Mouse (Mus musculus): ENCODE data around the gene Tnfrsf14. TPM values are rescaled to one million over a fixed set of nuclear protein-coding genes. Genes with fewer than 3 reads are reported as not detected.

Gene Tnfrsf14
- polyA plus RNA-seq, 1 experiment: 12.5 TPM

DNA sequence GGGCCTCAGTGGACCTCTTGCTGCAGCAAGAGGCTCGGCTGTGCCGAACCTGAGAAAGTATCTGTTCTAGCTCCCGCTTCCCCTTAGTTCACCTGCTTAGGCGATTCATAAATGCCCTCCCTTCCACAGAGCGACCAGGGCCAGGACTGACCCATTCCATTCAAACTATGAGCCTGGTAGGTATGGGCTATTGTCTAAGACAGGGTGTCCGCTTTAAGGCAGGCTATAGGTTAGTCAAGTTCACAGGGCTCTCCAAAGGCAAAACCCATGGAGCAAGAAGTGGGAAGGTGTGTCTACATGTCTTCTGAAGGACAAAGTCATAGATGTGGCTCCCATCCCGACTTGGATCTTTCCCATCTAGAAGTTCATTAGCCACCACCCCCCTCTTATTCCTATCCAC, 34.3 kb upstream of the Tnfrsf14 start:
- H3K4me3 ChIP-seq (replicated peaks): no peak overlapping the region
- H3K4me1 ChIP-seq (ENCODE audit: control insufficient read depth): peaks cover 54% of the 10 kb centered on the region
- H3K36me3 ChIP-seq (ENCODE audit: control insufficient read depth): peaks cover 27% of the 10 kb centered on the region
- TF ChIP-seq GATA1 (IDR thresholded peaks at IDR 0.05; ENCODE audit: low read length) (no peak), TAL1 (IDR thresholded peaks at IDR 0.05; ENCODE audit: low read length) (no peak)
- H3K27me3 ChIP-seq (ENCODE audit: control insufficient read depth): peaks cover 62% of the 10 kb centered on the region
- H3K9me3 ChIP-seq (ENCODE audit: control insufficient read depth, low read length): peaks cover 25% of the 10 kb centered on the region

DNA sequence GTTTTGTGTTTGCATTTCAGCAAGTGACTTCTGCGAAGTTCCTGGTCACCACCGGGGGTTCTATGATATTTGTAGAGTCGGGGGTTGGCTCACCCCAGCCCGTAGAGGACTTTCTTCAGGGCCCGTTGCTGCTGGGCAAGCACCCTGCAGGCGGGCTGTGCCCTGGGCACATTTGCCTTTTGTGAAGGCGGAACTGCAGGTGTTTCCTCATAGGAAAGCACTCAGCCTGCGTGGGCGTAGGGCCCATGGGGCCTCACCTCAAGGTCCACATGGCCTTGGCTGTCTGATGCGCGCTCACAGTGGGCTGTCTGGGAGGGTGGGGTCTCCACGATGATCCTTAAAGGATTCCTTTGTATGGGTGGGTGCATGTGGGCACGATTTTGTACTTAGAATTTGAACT, 33.5 kb upstream of the Tnfrsf14 start:
- Histone ChIP-seq H3K4me1 (ENCODE audit: control insufficient read depth) (peaks cover 49% of the 10 kb centered on the region), H3K27me3 (ENCODE audit: control insufficient read depth) (peaks cover 70% of the 10 kb centered on the region), H3K9me3 (ENCODE audit: control insufficient read depth, low read length) (peaks cover 25% of the 10 kb centered on the region), H3K36me3 (ENCODE audit: control insufficient read depth) (peaks cover 19% of the 10 kb centered on the region), H3K4me3 (replicated peaks) (no peak overlapping the region)
- TF ChIP-seq GATA1 (IDR thresholded peaks at IDR 0.05; ENCODE audit: low read length): no peak
- no peak for TF ChIP-seq TAL1 (IDR thresholded peaks at IDR 0.05; ENCODE audit: low read length)

DNA sequence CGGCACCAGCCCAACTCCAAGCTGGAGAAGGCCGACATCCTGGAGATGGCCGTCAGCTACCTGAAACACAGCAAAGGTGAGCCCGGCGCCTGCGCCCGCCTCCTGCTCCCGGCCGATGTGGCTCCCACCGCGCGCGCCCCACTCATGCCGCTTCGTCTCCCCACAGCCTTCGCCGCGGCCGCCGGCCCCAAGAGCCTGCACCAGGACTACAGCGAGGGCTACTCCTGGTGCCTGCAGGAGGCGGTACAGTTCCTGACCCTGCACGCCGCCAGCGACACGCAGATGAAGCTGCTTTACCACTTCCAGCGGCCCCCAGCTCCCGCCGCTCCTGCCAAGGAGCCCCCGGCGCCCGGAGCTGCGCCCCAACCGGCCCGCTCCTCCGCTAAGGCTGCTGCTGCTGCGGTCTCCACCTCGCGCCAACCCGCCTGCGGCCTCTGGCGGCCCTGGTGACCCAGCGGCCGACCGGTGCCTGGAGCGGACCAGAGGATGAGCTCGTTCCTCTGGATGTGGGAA, 32.9 kb upstream of the Tnfrsf14 start:
- TF ChIP-seq GATA1 (IDR thresholded peaks at IDR 0.05; ENCODE audit: low read length): no peak
- no peak for TF ChIP-seq TAL1 (IDR thresholded peaks at IDR 0.05; ENCODE audit: low read length)
- Histone ChIP-seq H3K4me1 (ENCODE audit: control insufficient read depth) (peaks cover 43% of the 10 kb centered on the region), H3K27me3 (ENCODE audit: control insufficient read depth) (peaks cover 76% of the 10 kb centered on the region)

DNA sequence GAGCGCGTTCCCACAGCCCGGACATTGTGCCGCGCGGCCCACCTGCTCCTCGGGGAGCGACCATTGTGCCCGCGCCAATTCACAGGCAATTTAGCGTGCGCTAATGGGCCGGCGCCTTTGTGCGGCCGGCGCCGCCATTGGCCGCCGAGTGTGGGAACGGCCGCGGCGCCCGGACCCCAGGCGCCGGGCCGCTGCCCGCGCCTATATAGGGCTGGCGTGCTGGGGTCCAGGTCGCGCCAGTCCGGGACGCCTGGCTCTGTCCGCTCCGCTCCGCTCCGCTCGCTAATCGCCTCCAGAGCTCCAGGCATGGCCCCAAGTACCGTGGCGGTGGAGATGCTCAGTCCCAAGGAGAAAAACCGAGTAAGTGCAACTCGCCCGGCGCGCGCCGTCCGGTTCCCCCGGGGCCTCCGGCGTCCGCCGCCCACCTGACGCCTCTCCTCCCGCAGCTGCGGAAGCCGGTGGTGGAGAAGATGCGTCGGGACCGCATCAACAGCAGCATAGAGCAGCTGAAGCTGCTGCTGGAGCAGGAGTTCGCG, 32.4 kb upstream of the Tnfrsf14 start, which contains the start of gene Hes5:
Gene Hes5, plus strand, starts transcription at position 234 of the 536 bp plus-strand sequence.
- H3K27me3 ChIP-seq (ENCODE audit: control insufficient read depth): peaks cover 81% of the 10 kb centered on the region
- H3K4me1 ChIP-seq (ENCODE audit: control insufficient read depth): peaks cover 38% of the 10 kb centered on the region
- peaks cover 25% of the 10 kb centered on the region for H3K9me3 ChIP-seq (ENCODE audit: control insufficient read depth, low read length)
- peaks cover 7% of the 10 kb centered on the region for H3K36me3 ChIP-seq (ENCODE audit: control insufficient read depth)
- no peak within 1 kb of the TSS for H3K4me3 ChIP-seq (replicated peaks)
- TF ChIP-seq GATA1 (IDR thresholded peaks at IDR 0.05; ENCODE audit: low read length) (no peak), TAL1 (IDR thresholded peaks at IDR 0.05; ENCODE audit: low read length) (no peak)

More for the DNA sequence above, 32.9 kb upstream of the Tnfrsf14 start:
- no peak overlapping the region for H3K4me3 ChIP-seq (replicated peaks)
- peaks cover 25% of the 10 kb centered on the region for H3K9me3 ChIP-seq (ENCODE audit: control insufficient read depth, low read length)
- peaks cover 13% of the 10 kb centered on the region for H3K36me3 ChIP-seq (ENCODE audit: control insufficient read depth)

DNA sequence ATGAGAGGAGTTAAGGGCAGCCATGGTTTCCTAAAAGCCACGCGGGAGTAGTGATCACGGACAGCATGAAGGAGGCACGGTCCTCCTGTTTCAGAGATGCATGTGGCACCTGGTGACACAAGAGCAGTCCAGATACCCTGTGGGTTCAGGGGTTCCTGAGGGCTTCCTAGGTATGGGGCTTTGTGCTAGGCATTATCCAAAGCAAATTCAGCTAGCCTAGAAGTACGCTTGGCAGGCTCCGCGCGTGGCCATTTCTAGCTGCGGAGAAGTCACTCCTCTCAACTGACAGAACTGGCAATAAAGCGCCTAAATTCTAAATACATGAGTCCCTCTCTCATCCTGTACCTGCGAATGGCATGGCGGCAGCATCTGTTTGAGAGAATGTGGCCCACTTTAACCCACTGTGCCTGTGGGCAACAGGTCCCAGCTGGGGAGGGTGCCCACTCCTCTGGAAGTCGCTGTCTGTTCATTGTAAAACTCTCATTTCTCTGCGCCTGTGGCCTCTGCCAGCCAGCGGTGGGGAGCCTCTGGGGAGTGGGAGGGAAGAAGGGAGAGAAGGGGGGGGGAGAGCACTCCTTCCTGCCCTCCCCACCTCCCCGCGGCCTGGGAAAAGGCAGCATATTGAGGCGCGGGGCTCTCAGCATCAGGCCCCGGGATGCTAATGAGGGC, 31.8 kb upstream of the Tnfrsf14 start:
- peaks cover 1% of the 10 kb centered on the region for H3K36me3 ChIP-seq (ENCODE audit: control insufficient read depth)
- H3K9me3 ChIP-seq (ENCODE audit: control insufficient read depth, low read length): peaks cover 25% of the 10 kb centered on the region
- H3K27me3 ChIP-seq (ENCODE audit: control insufficient read depth): peaks cover 87% of the 10 kb centered on the region
- no peak overlapping the region for H3K4me3 ChIP-seq (replicated peaks)
- H3K4me1 ChIP-seq (ENCODE audit: control insufficient read depth): peaks cover 32% of the 10 kb centered on the region
- no peak for TF ChIP-seq TAL1 (IDR thresholded peaks at IDR 0.05; ENCODE audit: low read length)
- no peak for TF ChIP-seq GATA1 (IDR thresholded peaks at IDR 0.05; ENCODE audit: low read length)

DNA sequence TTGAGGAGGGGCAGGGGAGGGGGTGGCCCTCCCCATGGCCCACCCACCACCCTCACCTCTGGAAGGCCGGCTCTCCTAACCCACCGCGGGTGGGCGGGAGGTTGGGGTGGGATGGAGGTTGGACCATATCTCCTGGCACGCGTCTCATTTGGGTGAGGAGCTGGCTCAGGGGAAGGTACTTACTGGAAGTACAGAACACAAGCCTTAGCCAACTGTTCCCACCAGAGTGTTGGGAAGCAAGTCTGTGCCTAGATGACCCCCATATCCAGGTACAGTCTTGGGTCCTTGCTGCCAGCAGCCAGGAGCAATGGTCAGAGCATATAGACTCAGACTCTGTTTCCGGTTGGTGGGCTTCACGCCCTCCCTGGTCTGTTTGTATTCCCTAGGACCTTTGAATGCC, 30.3 kb upstream of the Tnfrsf14 start:
- TF ChIP-seq TAL1 (IDR thresholded peaks at IDR 0.05; ENCODE audit: low read length) (no peak), GATA1 (IDR thresholded peaks at IDR 0.05; ENCODE audit: low read length) (no peak)
- Histone ChIP-seq H3K4me1 (ENCODE audit: control insufficient read depth) (peaks cover 23% of the 10 kb centered on the region), H3K36me3 (ENCODE audit: control insufficient read depth) (no peaks in the 10 kb centered on the region), H3K4me3 (replicated peaks) (no peak overlapping the region), H3K27me3 (ENCODE audit: control insufficient read depth) (peaks cover 100% of the 10 kb centered on the region), H3K9me3 (ENCODE audit: control insufficient read depth, low read length) (peaks cover 25% of the 10 kb centered on the region)

DNA sequence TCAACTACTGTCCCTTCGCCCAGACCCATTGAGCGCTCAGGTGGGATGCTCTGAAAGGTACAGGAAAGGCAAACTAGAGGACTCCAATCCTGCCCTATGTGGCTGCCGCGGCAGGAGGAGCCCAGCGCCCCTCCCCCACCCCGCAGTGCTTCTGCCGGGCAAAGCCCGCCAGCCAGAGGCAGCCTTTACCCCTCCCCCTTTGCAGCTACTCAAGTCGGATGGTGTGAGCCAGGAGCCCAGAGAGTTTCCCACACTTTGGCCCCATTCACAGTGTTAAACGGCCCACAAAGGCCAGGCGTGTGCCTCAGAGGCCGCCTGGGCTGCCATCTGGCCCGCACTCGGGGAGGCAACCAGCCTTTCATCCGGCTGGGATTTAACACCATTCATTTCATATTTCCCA, 29.8 kb upstream of the Tnfrsf14 start:
- Histone ChIP-seq H3K4me3 (replicated peaks) (no peak overlapping the region), H3K27me3 (ENCODE audit: control insufficient read depth) (peaks cover 100% of the 10 kb centered on the region), H3K36me3 (ENCODE audit: control insufficient read depth) (no peaks in the 10 kb centered on the region)

DNA sequence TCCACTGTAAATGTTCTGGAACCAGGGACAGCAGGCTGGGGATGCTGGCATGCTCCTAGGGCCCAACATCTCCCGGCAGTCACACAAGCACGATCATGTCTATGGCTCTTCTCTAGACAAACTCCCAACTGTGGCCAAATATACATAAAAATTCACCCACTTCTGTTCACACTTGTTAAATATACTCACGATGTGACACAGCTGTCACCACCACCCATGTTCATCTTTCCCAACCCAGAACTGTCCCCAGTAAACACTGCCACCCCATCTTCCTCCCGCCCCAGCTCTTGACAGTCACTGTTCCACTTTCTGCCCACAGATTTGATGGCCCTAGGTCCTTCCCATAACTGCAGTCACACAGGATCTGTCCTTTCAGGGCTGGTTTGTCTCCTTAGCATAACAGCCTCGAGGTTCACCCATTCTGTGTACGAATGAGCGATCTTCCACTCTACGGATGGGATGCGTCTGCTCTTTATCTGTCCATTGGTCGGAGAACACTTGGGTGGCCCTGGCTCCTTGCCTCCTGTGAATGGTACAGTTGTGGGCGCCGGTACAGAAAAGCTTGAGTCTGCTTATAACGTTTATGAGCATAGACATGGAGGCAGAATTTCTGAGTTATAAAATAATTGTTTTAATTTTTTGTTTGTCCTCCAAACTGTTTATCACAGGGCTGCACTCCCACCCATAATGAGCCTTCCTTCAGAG, 29.1 kb upstream of the Tnfrsf14 start:
- H3K4me3 ChIP-seq (replicated peaks): no peak overlapping the region
- peaks cover 14% of the 10 kb centered on the region for H3K4me1 ChIP-seq (ENCODE audit: control insufficient read depth)
- H3K27me3 ChIP-seq (ENCODE audit: control insufficient read depth): peaks cover 100% of the 10 kb centered on the region
- no peaks in the 10 kb centered on the region for H3K36me3 ChIP-seq (ENCODE audit: control insufficient read depth)
- H3K9me3 ChIP-seq (ENCODE audit: control insufficient read depth, low read length): peaks cover 26% of the 10 kb centered on the region
- TF ChIP-seq TAL1 (IDR thresholded peaks at IDR 0.05; ENCODE audit: low read length) (no peak), GATA1 (IDR thresholded peaks at IDR 0.05; ENCODE audit: low read length) (no peak)

More for the DNA sequence above, 29.8 kb upstream of the Tnfrsf14 start:
- peaks cover 25% of the 10 kb centered on the region for H3K9me3 ChIP-seq (ENCODE audit: control insufficient read depth, low read length)
- peaks cover 19% of the 10 kb centered on the region for H3K4me1 ChIP-seq (ENCODE audit: control insufficient read depth)
- TF ChIP-seq TAL1 (IDR thresholded peaks at IDR 0.05; ENCODE audit: low read length) (no peak), GATA1 (IDR thresholded peaks at IDR 0.05; ENCODE audit: low read length) (no peak)

DNA sequence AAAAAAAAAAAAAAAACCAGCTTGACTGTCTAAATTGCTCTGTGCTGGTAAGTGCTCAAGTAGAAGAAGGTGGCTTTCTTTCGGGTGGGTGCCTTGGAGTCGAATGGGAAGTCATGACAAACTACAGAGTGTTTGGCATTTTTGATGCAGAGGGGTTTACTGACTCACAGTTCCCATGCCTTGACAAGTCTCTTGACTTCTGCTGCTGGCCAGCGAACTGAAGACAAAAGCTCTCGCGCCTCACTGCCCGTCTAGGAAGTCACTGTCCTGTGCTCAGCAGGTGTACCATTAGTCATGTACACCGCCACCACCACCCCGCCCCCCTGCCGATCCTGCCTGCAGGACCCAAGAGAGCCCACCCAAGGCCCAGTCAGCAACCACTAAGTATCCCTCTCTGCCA, 28.2 kb upstream of the Tnfrsf14 start:
- Histone ChIP-seq H3K4me1 (ENCODE audit: control insufficient read depth) (peaks cover 14% of the 10 kb centered on the region), H3K4me3 (replicated peaks) (no peak overlapping the region), H3K36me3 (ENCODE audit: control insufficient read depth) (no peaks in the 10 kb centered on the region), H3K9me3 (ENCODE audit: control insufficient read depth, low read length) (peaks cover 21% of the 10 kb centered on the region), H3K27me3 (ENCODE audit: control insufficient read depth) (peaks cover 100% of the 10 kb centered on the region)
- TF ChIP-seq TAL1 (IDR thresholded peaks at IDR 0.05; ENCODE audit: low read length) (no peak), GATA1 (IDR thresholded peaks at IDR 0.05; ENCODE audit: low read length) (no peak)
